Mouse (Mus musculus) E14TG2a.4 (cell line): ENCODE measurements around the gene Fam117b.

Source experiments
- H3K27me3 ChIP-seq: 2 replicates; pipeline ENCODE4 v1.6.1; 2014; ENCODE audit warnings: low read length, control low read depth; ENCODE audit not compliant: insufficient read depth
- H3K36me3 ChIP-seq: 2 replicates; pipeline ENCODE4 v1.6.1; 2014; ENCODE audit warnings: low read length, control low read depth; ENCODE audit not compliant: insufficient read depth
- H3K4me1 ChIP-seq: replicated peaks from 2 replicates; pipeline ENCODE4 v1.6.1; 2014; ENCODE audit warnings: low read depth, low read length, control low read depth
- H3K4me3 ChIP-seq: replicated peaks from 2 replicates; pipeline ENCODE4 v1.5.1; 2014; ENCODE audit warnings: mild to moderate bottlenecking, low read length
- H3K9me3 ChIP-seq: 2 replicates; pipeline ENCODE4 v1.6.1; 2014; ENCODE audit warnings: low read length, control low read depth
- CTCF ChIP-seq: conservative IDR thresholded peaks from 2 replicates; pipeline ENCODE4 v1.5.1; 2014; ENCODE audit warnings: low read length
- NANOG ChIP-seq: IDR thresholded peaks from 2 replicates; pipeline ENCODE4 v1.6.1; 2014; ENCODE audit warnings: borderline replicate concordance, low read length, mixed read lengths
- POU5F1 ChIP-seq: IDR thresholded peaks from 2 replicates; pipeline ENCODE4 v1.6.1; 2014; ENCODE audit warnings: low read length, borderline replicate concordance

The Fam117b gene

GRCm38 (mm10) chr1:59917401-59917800 lies 4.6 kb downstream of the Fam117b start:
- H3K27me3 ChIP-seq = 0 out of 2 replicates have a peak, but pooled peaks cover 6% of the 10 kb centered on the region
- no peak overlapping the region for H3K4me3 ChIP-seq
- H3K9me3 ChIP-seq = no peaks in the 10 kb centered on the region
- 0 out of 2 replicates have a peak, but pooled peaks cover 2% of the 10 kb centered on the region for H3K36me3 ChIP-seq
- H3K4me1 ChIP-seq = peaks cover 24% of the 10 kb centered on the region
- TF ChIP-seq POU5F1 (no peak), NANOG (no peak), CTCF (no peak)

DNA sequence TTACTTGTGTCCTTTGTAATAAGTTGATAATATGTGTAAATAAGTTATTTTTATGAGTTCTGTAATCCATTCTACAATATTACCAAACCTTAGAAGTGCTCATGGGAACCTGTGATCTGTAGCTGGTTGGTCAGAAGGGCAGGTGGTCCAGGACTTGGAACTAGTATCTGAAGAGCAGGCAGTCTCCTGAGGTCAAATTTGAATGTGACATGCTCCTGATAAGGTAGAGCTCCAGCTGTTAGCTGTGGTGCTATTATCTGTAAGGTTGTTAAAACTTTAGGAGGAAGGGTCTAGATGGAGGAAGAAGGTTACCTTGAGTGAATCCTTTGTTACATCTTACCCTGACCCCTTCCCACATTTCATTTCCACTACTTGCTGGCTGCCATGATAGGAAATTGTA lies 5.3 kb downstream of the Fam117b start:
- peaks cover 28% of the 10 kb centered on the region for H3K4me1 ChIP-seq
- H3K9me3 ChIP-seq = no peaks in the 10 kb centered on the region
- H3K4me3 ChIP-seq = no peak overlapping the region
- TF ChIP-seq POU5F1 = no peak
- H3K27me3 ChIP-seq = 0 out of 2 replicates have a peak, but pooled peaks cover 6% of the 10 kb centered on the region
- 0 out of 2 replicates have a peak, but pooled peaks cover 2% of the 10 kb centered on the region for H3K36me3 ChIP-seq

DNA sequence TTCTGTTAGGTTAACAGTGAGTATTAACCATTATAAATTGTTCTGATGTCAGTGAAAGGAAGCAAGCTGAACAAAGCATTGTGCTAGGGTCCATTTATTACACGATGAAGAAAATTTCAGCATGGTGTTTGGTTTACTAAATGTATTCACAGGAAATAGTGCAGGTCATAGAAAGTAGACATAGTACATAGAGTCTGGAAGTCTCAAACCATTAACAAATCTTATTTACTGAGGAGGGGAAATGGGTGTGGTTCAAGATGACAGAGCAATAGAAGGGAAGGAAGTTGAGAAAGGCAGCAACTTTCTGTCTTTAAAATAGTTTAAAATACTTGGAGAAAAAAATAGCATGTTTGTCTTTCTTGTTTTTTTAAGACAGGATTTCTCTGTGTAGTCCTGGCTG lies 10.4 kb downstream of the Fam117b start:
- Histone ChIP-seq H3K4me3 (no peak overlapping the region), H3K27me3 (no peaks in the 10 kb centered on the region), H3K4me1 (peaks cover 41% of the 10 kb centered on the region), H3K36me3 (no peaks in the 10 kb centered on the region), H3K9me3 (no peaks in the 10 kb centered on the region)
- no peak for TF ChIP-seq NANOG
- TF ChIP-seq POU5F1 = no peak
- TF ChIP-seq CTCF = no peak

- Histone ChIP-seq H3K4me3 (no peak overlapping the region), H3K36me3 (no peaks in the 10 kb centered on the region), H3K27me3 (no peaks in the 10 kb centered on the region), H3K9me3 (no peaks in the 10 kb centered on the region), H3K4me1 (peaks cover 41% of the 10 kb centered on the region)
- TF ChIP-seq NANOG (no peak), POU5F1 (no peak), CTCF (no peak)
These were observed 10.9 kb downstream of the Fam117b start for GRCm38 (mm10) chr1:59923673-59924072.

GRCm38 (mm10) chr1:59924411-59924810 lies 11.6 kb downstream of the Fam117b start:
- peaks cover 41% of the 10 kb centered on the region for H3K4me1 ChIP-seq
- H3K9me3 ChIP-seq = no peaks in the 10 kb centered on the region
- H3K36me3 ChIP-seq = no peaks in the 10 kb centered on the region
- H3K27me3 ChIP-seq = no peaks in the 10 kb centered on the region
- H3K4me3 ChIP-seq = no peak overlapping the region
- TF ChIP-seq NANOG (no peak), CTCF (no peak), POU5F1 (no peak)

DNA sequence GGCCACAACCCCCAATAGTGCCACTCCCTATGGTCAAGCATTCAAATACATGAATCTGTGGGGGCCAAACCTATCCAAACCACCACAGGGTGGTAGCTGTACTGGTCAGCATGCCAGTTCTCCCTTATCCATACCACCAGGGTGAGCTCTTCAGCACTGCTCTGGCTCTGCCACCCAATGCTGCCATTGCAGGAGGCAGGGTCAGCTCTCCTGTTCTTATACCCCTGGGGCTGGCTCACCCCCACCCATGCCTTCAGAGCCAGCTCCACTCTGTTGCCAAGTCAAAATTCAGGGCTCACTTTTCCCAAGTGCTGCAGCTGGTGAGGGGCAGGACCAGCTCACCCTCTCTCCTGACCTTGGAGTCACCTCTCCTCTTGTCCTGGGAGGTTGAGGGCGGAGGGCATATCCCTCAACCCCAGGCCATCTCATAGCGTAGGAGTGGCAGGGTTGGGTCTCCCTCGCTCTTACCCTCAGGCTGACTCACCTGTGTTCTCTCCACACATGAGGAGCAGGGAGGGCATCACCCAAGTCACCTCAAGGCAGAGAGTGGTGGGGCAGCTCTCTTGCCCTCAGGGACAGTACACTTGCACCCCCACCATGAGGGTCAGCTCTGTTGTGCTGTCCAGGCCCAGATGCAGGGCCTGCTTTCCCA lies 13.3 kb downstream of the Fam117b start:
- TF ChIP-seq CTCF (no peak), POU5F1 (no peak), NANOG (no peak)
- Histone ChIP-seq H3K27me3 (no peaks in the 10 kb centered on the region), H3K36me3 (no peaks in the 10 kb centered on the region), H3K4me3 (no peak overlapping the region; the same call in 1 of the 2 replicates), H3K4me1 (peaks cover 46% of the 10 kb centered on the region), H3K9me3 (no peaks in the 10 kb centered on the region)

GRCm38 (mm10) chr1:59927131-59927680 lies 14.4 kb downstream of the Fam117b start:
- no peak overlapping the region for H3K4me3 ChIP-seq
- no peaks in the 10 kb centered on the region for H3K36me3 ChIP-seq
- no peak for TF ChIP-seq NANOG
- no peak for TF ChIP-seq CTCF
- TF ChIP-seq POU5F1 = no peak
- no peaks in the 10 kb centered on the region for H3K9me3 ChIP-seq
- peaks cover 46% of the 10 kb centered on the region for H3K4me1 ChIP-seq
- H3K27me3 ChIP-seq = no peaks in the 10 kb centered on the region

GRCm38 (mm10) chr1:59930926-59931325 lies 18.1 kb downstream of the Fam117b start:
- no peak overlapping the region for H3K4me3 ChIP-seq
- H3K36me3 ChIP-seq = no peaks in the 10 kb centered on the region
- peaks cover 24% of the 10 kb centered on the region for H3K4me1 ChIP-seq
- H3K9me3 ChIP-seq = no peaks in the 10 kb centered on the region
- no peak for TF ChIP-seq POU5F1
- TF ChIP-seq CTCF = no peak
- TF ChIP-seq NANOG = no peak
- H3K27me3 ChIP-seq = no peaks in the 10 kb centered on the region
